Mouse (Mus musculus) olfactory bulb, adult 2 months (tissue): ENCODE measurements around the gene Baz1a. TPM values are rescaled to one million over a fixed set of nuclear protein-coding genes. Genes with fewer than 3 reads are reported as not detected.
A peak's percentile ranks its signal among the peaks of the same experiment; 100 is the strongest.

Source experiments
- H3K27ac ChIP-seq: fragments of 200-500 bp; 2 replicates; pipeline ENCODE4 v1.5.1; 2012; ENCODE audit warnings: low read depth, low read length; ENCODE audit not compliant: insufficient read depth
- H3K4me1 ChIP-seq: fragments of 200-500 bp; 2 replicates; pipeline ENCODE4 v1.6.1; 2012; ENCODE audit warnings: low read length; ENCODE audit not compliant: control insufficient read depth, insufficient read depth
- H3K4me3 ChIP-seq: fragments of 200-500 bp; 2 replicates; pipeline ENCODE4 v1.5.1; 2012; ENCODE audit warnings: mild to moderate bottlenecking, low read depth, low read length, moderate library complexity; ENCODE audit not compliant: insufficient read depth
- CTCF ChIP-seq: fragments of 200-500 bp; IDR thresholded peaks from 2 replicates; pipeline ENCODE4 v1.5.1; 2012; ENCODE audit warnings: low read depth, mild to moderate bottlenecking, low read length, moderate library complexity; ENCODE audit not compliant: insufficient read depth
- POLR2A ChIP-seq: fragments of 200-500 bp; IDR thresholded peaks from 2 replicates; pipeline ENCODE4 v1.6.1; 2012; ENCODE audit warnings: mild to moderate bottlenecking, low read depth, low read length, moderate library complexity; ENCODE audit not compliant: insufficient read depth
- WGBS: fragments of 180-500 bp; shearing (Covaris S2); methylation state at CpG from one replicate; pipeline ENCODE4 v1.1.7; 2018; 5-methylcytosine and 5-hydroxymethylcytosine counted together
- polyA plus RNA-seq: library from polyadenylated mRNA; stranded (reverse); fragments of >200 nt; gene quantifications from 2 replicates; pipeline ENCODE4 v1.2.4, GENCODE M21; 2012; ENCODE audit warnings: low replicate concordance; ENCODE audit not compliant: missing spikeins, insufficient read depth, insufficient read length

Gene Baz1a
- polyA plus RNA-seq, 1 experiment = not detected

GRCm38 (mm10) chr12:54879630-54880029 is 134.5 kb downstream of the Baz1a start:
- H3K4me3 ChIP-seq = no peak overlapping the region
- WGBS = 9% methylated on average over 6 of the region's 6 CpGs
- TF ChIP-seq CTCF = no peak
- no peak for TF ChIP-seq POLR2A
- H3K27ac ChIP-seq = no peak overlapping the region
- no peaks in the 10 kb centered on the region for H3K4me1 ChIP-seq

GRCm38 (mm10) chr12:54879211-54879610 is 134.9 kb downstream of the Baz1a start:
- Histone ChIP-seq H3K27ac (no peak overlapping the region), H3K4me1 (no peaks in the 10 kb centered on the region), H3K4me3 (no peak overlapping the region)
- 82% methylated on average over 5 of the region's 5 CpGs for WGBS
- TF ChIP-seq CTCF (no peak), POLR2A (no peak)

GRCm38 (mm10) chr12:54877875-54878274 is 136.3 kb downstream of the Baz1a start:
- Histone ChIP-seq H3K4me1 (no peaks in the 10 kb centered on the region), H3K4me3 (no peak overlapping the region), H3K27ac (no peak overlapping the region)
- 94% methylated on average over 1 of the region's 1 CpGs for WGBS
- TF ChIP-seq POLR2A (no peak), CTCF (no peak)

GRCm38 (mm10) chr12:54876879-54877278 is 137.3 kb downstream of the Baz1a start:
- H3K27ac ChIP-seq = no peak overlapping the region
- no peak for TF ChIP-seq CTCF
- TF ChIP-seq POLR2A = no peak
- 30% methylated on average over 5 of the region's 5 CpGs for WGBS
- H3K4me1 ChIP-seq = no peaks in the 10 kb centered on the region
- no peak overlapping the region for H3K4me3 ChIP-seq

GRCm38 (mm10) chr12:54874711-54875110 is 139.4 kb downstream of the Baz1a start:
- no peak overlapping the region for H3K4me3 ChIP-seq
- no peak for TF ChIP-seq CTCF
- TF ChIP-seq POLR2A = no peak
- H3K27ac ChIP-seq = no peak overlapping the region
- WGBS = 66% methylated on average over 6 of the region's 6 CpGs
- no peaks in the 10 kb centered on the region for H3K4me1 ChIP-seq

- H3K27ac ChIP-seq = peak within 1 kb of the TSS; percentile 97
- H3K4me1 ChIP-seq = peaks cover 2% of the 10 kb centered on the region
- TF ChIP-seq POLR2A (peak; percentile 78; the same call in 1 of the 2 replicates), CTCF (no peak)
- peak within 1 kb of the TSS; percentile 98 for H3K4me3 ChIP-seq
- WGBS = under 1% methylated on average over 82 of the region's 82 CpGs
These were observed 151.3 kb downstream of the Baz1a start, which contains the start of gene Cfl2 for GRCm38 (mm10) chr12:54862606-54863535. TSS of gene Cfl2 (minus strand) at chr12:54862877.

GRCm38 (mm10) chr12:54861991-54862605 is 152.1 kb downstream of the Baz1a start:
- no peak for TF ChIP-seq POLR2A
- no peak for TF ChIP-seq CTCF
- WGBS = under 1% methylated on average over 36 of the region's 36 CpGs
- Histone ChIP-seq H3K27ac (peak overlapping the region; percentile 97), H3K4me3 (peak overlapping the region; percentile 98), H3K4me1 (peaks cover 2% of the 10 kb centered on the region)

- Histone ChIP-seq H3K27ac (0 out of 2 replicates have a peak overlapping the region, but pooled peaks have one; percentile 40), H3K4me3 (no peak overlapping the region), H3K4me1 (peaks cover 2% of the 10 kb centered on the region)
- WGBS = 15% methylated on average over 6 of the region's 6 CpGs
- TF ChIP-seq POLR2A = no peak
- no peak for TF ChIP-seq CTCF
These were observed 154.6 kb downstream of the Baz1a start for GRCm38 (mm10) chr12:54859531-54859930.

GRCm38 (mm10) chr12:54850551-54850950 is 163.6 kb downstream of the Baz1a start:
- WGBS = 95% methylated on average over 2 of the region's 2 CpGs
- Histone ChIP-seq H3K27ac (no peak overlapping the region), H3K4me3 (no peak overlapping the region), H3K4me1 (no peaks in the 10 kb centered on the region)
- TF ChIP-seq POLR2A (no peak), CTCF (no peak)
